Mouse (Mus musculus): Measurements from ENCODE around the gene Ift43.

- no peak for TF ChIP-seq CHD1 (IDR thresholded peaks at IDR 0.05; ENCODE audit: low read depth, low read length)
- TF ChIP-seq POLR2AphosphoS5 (IDR thresholded peaks at IDR 0.05; ENCODE audit: borderline replicate concordance, low read depth, low read length) = no peak
- TF ChIP-seq NELFE (IDR thresholded peaks at IDR 0.05; ENCODE audit: low read depth, low read length) = no peak
- TF ChIP-seq TBP (IDR thresholded peaks at IDR 0.05; ENCODE audit: low read depth, low read length) = no peak
- no peak for TF ChIP-seq KAT2A (conservative IDR thresholded peaks at IDR 0.05; ENCODE audit: low read depth, low read length)
- TF ChIP-seq MAZ (IDR thresholded peaks at IDR 0.05; ENCODE audit: low read depth, low read length) = no peak
These were observed 8.4 kb downstream of the Ift43 start for GRCm38 (mm10) chr12:86090764-86091163.

Measured in MEL (cell line).